Mouse (Mus musculus): ENCODE data around the gene Apoa1. TPM values are rescaled to one million over a fixed set of nuclear protein-coding genes. Genes with fewer than 3 reads are reported as not detected.
A peak's percentile ranks its signal among the peaks of the same experiment; 100 is the strongest.

Gene Apoa1
- polyA plus RNA-seq, 1 experiment from 2014 or later, result 2.6 TPM

DNA sequence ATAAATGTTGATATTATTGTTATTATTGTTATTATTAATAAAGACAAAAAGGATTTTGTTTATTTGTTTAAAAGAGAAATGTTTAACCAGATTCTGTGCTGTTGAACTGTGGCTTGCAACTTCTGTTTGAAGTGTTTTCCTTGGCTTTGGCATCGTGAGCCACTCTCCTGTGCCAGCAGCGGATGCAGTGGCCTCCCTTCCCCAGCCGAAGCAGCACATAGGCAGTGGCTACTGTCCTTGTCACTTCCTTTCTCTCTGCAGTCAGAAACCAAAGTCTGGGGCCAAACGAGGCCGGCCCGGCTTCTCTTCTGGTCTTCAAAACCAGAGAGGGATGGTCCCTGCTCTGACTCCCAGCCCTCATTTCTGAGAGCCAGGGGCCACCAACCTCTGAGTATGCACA is 5.3 kb upstream of the Apoa1 start:
- no peak for ATAC-seq (ENCODE audit: low FRiP score, low TSS enrichment)

DNA sequence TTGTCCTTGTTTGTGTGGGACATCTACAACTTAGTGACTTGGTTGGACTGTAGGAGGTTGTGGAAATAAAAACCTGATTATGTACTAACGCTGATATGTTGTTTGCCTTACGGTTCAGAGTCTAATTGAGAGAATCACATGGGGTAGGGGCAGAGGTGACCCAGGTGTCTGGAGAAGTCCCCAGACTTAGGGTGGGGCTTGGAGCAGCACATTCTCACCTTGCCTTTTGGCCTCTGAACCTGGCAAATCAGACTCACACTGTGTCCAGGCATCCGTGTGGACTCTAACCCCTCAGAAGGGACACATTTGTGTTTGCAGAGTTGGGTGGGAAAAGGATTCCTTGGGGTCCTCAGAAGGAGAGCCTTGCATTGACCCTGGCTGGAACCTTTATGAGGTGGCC is 4.3 kb upstream of the Apoa1 start:
- Histone ChIP-seq H3K4me3 (ENCODE audit: low read length) (no peak overlapping the region), H3K36me3 (ENCODE audit: control insufficient read depth, insufficient read depth, low read length) (peaks cover 33% of the 10 kb centered on the region; the same call in 1 of the 2 replicates), H3K4me2 (replicated peaks; ENCODE audit: low read depth, low read length) (no peak overlapping the region), H3K4me1 (ENCODE audit: control insufficient read depth, insufficient read depth, low read length) (0 out of 2 replicates have a peak, but pooled peaks cover 3% of the 10 kb centered on the region), H3K27me3 (ENCODE audit: control insufficient read depth, insufficient read depth, low read length) (no peaks in the 10 kb centered on the region), H3K27ac (ENCODE audit: low read depth, low read length) (no peak overlapping the region), H3K9ac (ENCODE audit: low read depth, low read length) (no peak overlapping the region), H3K9me3 (ENCODE audit: control insufficient read depth, low read length) (no peaks in the 10 kb centered on the region)
- WGBS, result 65% methylated on average over 3 of the region's 3 CpGs
- ATAC-seq (ENCODE audit: low FRiP score, low TSS enrichment), result no peak

More for the DNA sequence above, 5.3 kb upstream of the Apoa1 start:
- Histone ChIP-seq H3K27me3 (ENCODE audit: control insufficient read depth, insufficient read depth, low read length) (no peaks in the 10 kb centered on the region), H3K36me3 (ENCODE audit: control insufficient read depth, insufficient read depth, low read length) (peaks cover 34% of the 10 kb centered on the region; the same call in 1 of the 2 replicates), H3K4me2 (replicated peaks; ENCODE audit: low read depth, low read length) (no peak overlapping the region), H3K9me3 (ENCODE audit: control insufficient read depth, low read length) (no peaks in the 10 kb centered on the region), H3K4me3 (ENCODE audit: low read length) (no peak overlapping the region), H3K27ac (ENCODE audit: low read depth, low read length) (no peak overlapping the region), H3K9ac (ENCODE audit: low read depth, low read length) (no peak overlapping the region), H3K4me1 (ENCODE audit: control insufficient read depth, insufficient read depth, low read length) (0 out of 2 replicates have a peak, but pooled peaks cover 3% of the 10 kb centered on the region)
- WGBS, result 90% methylated on average over 6 of the region's 6 CpGs

DNA sequence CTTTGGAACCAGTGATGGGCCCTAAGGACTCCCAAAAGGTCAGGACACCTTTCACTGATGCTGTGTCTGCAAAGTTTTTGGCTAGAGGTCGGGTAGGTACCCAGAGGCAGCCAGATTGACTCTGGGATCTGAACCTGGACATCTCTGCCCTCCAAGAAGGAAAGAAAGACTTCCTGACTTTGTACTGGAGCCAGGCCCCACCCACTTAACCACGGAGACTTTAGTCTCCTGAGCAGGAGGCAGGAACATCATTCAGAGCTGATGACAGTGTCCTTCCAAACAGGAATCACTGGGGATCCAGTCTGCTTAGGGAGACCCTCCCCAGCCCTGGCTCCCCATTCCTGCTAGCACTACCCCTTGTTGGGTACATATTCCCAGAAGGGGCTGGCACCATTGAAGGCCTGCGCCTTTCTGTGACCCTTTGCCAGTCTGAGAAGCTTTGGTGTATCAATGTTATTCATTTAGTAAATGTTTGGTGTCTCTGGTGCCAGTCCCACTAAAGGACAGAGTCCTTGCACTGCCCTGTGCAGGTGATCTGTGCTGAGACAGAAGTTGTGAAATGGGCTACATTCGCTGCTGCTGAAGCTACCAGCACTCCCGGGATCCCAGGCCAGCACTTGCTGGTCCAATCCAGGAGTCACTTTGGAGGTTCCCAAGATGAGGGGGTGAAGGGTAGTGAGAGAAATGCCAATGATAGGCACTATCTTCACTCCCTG is 3.3 kb upstream of the Apoa1 start:
- Histone ChIP-seq H3K27ac (ENCODE audit: low read depth, low read length) (no peak overlapping the region), H3K36me3 (ENCODE audit: control insufficient read depth, insufficient read depth, low read length) (peaks cover 25% of the 10 kb centered on the region; the same call in 1 of the 2 replicates), H3K4me1 (ENCODE audit: control insufficient read depth, insufficient read depth, low read length) (0 out of 2 replicates have a peak, but pooled peaks cover 1% of the 10 kb centered on the region), H3K9ac (ENCODE audit: low read depth, low read length) (no peak overlapping the region), H3K9me3 (ENCODE audit: control insufficient read depth, low read length) (no peaks in the 10 kb centered on the region), H3K27me3 (ENCODE audit: control insufficient read depth, insufficient read depth, low read length) (no peaks in the 10 kb centered on the region), H3K4me2 (replicated peaks; ENCODE audit: low read depth, low read length) (no peak overlapping the region), H3K4me3 (ENCODE audit: low read length) (no peak overlapping the region)
- whole genome bisulfite sequencing, result 65% methylated on average over 5 of the region's 5 CpGs
- no peak for ATAC-seq (ENCODE audit: low FRiP score, low TSS enrichment)

- peaks cover 7% of the 10 kb centered on the region; the same call in 1 of the 2 replicates for H3K36me3 ChIP-seq (ENCODE audit: control insufficient read depth, insufficient read depth, low read length)
- H3K4me3 ChIP-seq (ENCODE audit: low read length), result no peak overlapping the region
- H3K27me3 ChIP-seq (ENCODE audit: control insufficient read depth, insufficient read depth, low read length), result no peaks in the 10 kb centered on the region
- ATAC-seq (ENCODE audit: low FRiP score, low TSS enrichment), result no peak
- no peak overlapping the region for H3K4me2 ChIP-seq (replicated peaks; ENCODE audit: low read depth, low read length)
- H3K4me1 ChIP-seq (ENCODE audit: control insufficient read depth, insufficient read depth, low read length), result 0 out of 2 replicates have a peak, but pooled peaks cover 5% of the 10 kb centered on the region
- no peaks in the 10 kb centered on the region for H3K9me3 ChIP-seq (ENCODE audit: control insufficient read depth, low read length)
- H3K27ac ChIP-seq (ENCODE audit: low read depth, low read length), result no peak overlapping the region
- no peak overlapping the region for H3K9ac ChIP-seq (ENCODE audit: low read depth, low read length)
- WGBS, result 93% methylated on average over 3 of the region's 3 CpGs
Measured at GRCm38 (mm10) chr9:46227064-46227614, 1.2 kb upstream of the Apoa1 start.

DNA sequence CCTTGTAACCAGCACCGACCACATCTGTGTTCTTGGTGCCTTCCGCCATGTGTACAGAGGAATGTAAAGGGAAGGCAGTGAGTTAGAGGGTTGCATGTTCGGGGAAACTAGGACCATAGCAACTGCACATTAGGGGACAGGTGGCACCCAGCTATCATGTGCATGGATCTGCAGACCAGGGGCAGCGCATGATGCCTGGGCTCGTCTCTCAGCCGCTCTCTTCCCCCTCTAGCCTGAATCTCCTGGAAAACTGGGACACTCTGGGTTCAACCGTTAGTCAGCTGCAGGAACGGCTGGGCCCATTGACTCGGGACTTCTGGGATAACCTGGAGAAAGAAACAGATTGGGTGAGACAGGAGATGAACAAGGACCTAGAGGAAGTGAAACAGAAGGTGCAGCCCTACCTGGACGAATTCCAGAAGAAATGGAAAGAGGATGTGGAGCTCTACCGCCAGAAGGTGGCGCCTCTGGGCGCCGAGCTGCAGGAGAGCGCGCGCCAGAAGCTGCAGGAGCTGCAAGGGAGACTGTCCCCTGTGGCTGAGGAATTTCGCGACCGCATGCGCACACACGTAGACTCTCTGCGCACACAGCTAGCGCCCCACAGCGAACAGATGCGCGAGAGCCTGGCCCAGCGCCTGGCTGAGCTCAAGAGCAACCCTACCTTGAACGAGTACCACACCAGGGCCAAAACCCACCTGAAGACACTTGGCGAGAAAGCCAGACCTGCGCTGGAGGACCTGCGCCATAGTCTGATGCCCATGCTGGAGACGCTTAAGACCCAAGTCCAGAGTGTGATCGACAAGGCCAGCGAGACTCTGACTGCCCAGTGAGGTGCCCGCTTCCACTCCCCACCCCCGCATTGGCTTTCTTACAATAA is 1.4 kb downstream of the Apoa1 start:
- no peaks in the 10 kb centered on the region for H3K27me3 ChIP-seq (ENCODE audit: control insufficient read depth, insufficient read depth, low read length)
- no peaks in the 10 kb centered on the region for H3K36me3 ChIP-seq (ENCODE audit: control insufficient read depth, insufficient read depth, low read length)
- no peak overlapping the region for H3K27ac ChIP-seq (ENCODE audit: low read depth, low read length)
- H3K4me2 ChIP-seq (replicated peaks; ENCODE audit: low read depth, low read length), result peak overlapping the region; percentile 80
- 0 out of 2 replicates have a peak, but pooled peaks cover 5% of the 10 kb centered on the region for H3K4me1 ChIP-seq (ENCODE audit: control insufficient read depth, insufficient read depth, low read length)
- H3K4me3 ChIP-seq (ENCODE audit: low read length), result peak overlapping the region; percentile 48
- peak; percentile 94 for ATAC-seq (ENCODE audit: low FRiP score, low TSS enrichment)
- 15% methylated on average over 37 of the region's 37 CpGs for WGBS
- no peaks in the 10 kb centered on the region for H3K9me3 ChIP-seq (ENCODE audit: control insufficient read depth, low read length)
- peak overlapping the region; percentile 63 for H3K9ac ChIP-seq (ENCODE audit: low read depth, low read length)

- 0 out of 2 replicates have a peak, but pooled peaks cover 5% of the 10 kb centered on the region for H3K4me1 ChIP-seq (ENCODE audit: control insufficient read depth, insufficient read depth, low read length)
- H3K36me3 ChIP-seq (ENCODE audit: control insufficient read depth, insufficient read depth, low read length), result no peaks in the 10 kb centered on the region
- no peak overlapping the region for H3K27ac ChIP-seq (ENCODE audit: low read depth, low read length)
- ATAC-seq (ENCODE audit: low FRiP score, low TSS enrichment), result no peak; the same call in 1 of the 2 replicates
- H3K9ac ChIP-seq (ENCODE audit: low read depth, low read length), result peak overlapping the region; percentile 63
- H3K4me3 ChIP-seq (ENCODE audit: low read length), result peak overlapping the region; percentile 48
- no peaks in the 10 kb centered on the region for H3K27me3 ChIP-seq (ENCODE audit: control insufficient read depth, insufficient read depth, low read length)
- no peaks in the 10 kb centered on the region for H3K9me3 ChIP-seq (ENCODE audit: control insufficient read depth, low read length)
- peak overlapping the region; percentile 80 for H3K4me2 ChIP-seq (replicated peaks; ENCODE audit: low read depth, low read length)
- 9% methylated on average over 13 of the region's 13 CpGs for WGBS
Measured at GRCm38 (mm10) chr9:46230450-46230975, 2.1 kb downstream of the Apoa1 start.

DNA sequence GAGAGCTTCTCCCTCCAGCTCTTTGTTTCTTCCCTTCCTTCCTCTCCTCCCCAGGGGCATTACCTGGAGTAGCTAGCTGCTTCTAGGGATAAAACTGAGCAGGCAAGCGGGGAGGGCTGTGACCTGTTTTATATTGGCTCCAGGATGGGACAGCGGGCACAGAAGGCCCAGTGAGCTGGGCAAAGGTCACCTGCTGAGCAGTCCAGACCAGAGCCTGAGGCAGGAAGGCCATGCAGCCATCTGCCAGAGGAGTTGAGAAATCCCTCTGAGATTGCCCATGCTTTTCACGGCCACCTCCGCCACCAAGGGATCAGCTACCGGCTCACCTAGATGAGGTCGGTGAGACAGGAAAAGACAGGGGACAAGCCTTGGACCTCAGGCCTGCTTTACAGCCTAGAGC is 6.8 kb downstream of the Apoa1 start:
- no peak overlapping the region for H3K4me3 ChIP-seq (ENCODE audit: low read length)
- H3K9me3 ChIP-seq (ENCODE audit: control insufficient read depth, low read length), result no peaks in the 10 kb centered on the region
- 0 out of 2 replicates have a peak, but pooled peaks cover 3% of the 10 kb centered on the region for H3K4me1 ChIP-seq (ENCODE audit: control insufficient read depth, insufficient read depth, low read length)
- no peaks in the 10 kb centered on the region for H3K27me3 ChIP-seq (ENCODE audit: control insufficient read depth, insufficient read depth, low read length)
- H3K4me2 ChIP-seq (replicated peaks; ENCODE audit: low read depth, low read length), result no peak overlapping the region
- H3K36me3 ChIP-seq (ENCODE audit: control insufficient read depth, insufficient read depth, low read length), result no peaks in the 10 kb centered on the region
- no peak overlapping the region for H3K27ac ChIP-seq (ENCODE audit: low read depth, low read length)
- WGBS, result 84% methylated on average over 6 of the region's 6 CpGs
- ATAC-seq (ENCODE audit: low FRiP score, low TSS enrichment), result no peak
- no peak overlapping the region for H3K9ac ChIP-seq (ENCODE audit: low read depth, low read length)

DNA sequence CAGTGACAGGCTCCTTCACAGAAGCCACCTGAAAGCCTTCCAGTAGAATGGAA is 7.0 kb downstream of the Apoa1 start, which contains the start of gene Apoc3:
Gene Apoc3 (minus strand): TSS at position 41 of the 53 bp plus-strand sequence.
- no peaks in the 10 kb centered on the region for H3K27me3 ChIP-seq (ENCODE audit: control insufficient read depth, insufficient read depth, low read length)
- 0 out of 2 replicates have a peak, but pooled peaks cover under 1% of the 10 kb centered on the region for H3K4me1 ChIP-seq (ENCODE audit: control insufficient read depth, insufficient read depth, low read length)
- no peak within 1 kb of the TSS for H3K27ac ChIP-seq (ENCODE audit: low read depth, low read length)
- H3K9me3 ChIP-seq (ENCODE audit: control insufficient read depth, low read length), result no peaks in the 10 kb centered on the region
- H3K36me3 ChIP-seq (ENCODE audit: control insufficient read depth, insufficient read depth, low read length), result no peaks in the 10 kb centered on the region
- H3K4me2 ChIP-seq (replicated peaks; ENCODE audit: low read depth, low read length), result no peak within 1 kb of the TSS
- no peak within 1 kb of the TSS for H3K9ac ChIP-seq (ENCODE audit: low read depth, low read length)
- no peak within 1 kb of the TSS for H3K4me3 ChIP-seq (ENCODE audit: low read length)
- ATAC-seq (ENCODE audit: low FRiP score, low TSS enrichment), result no peak

GRCm38 (mm10) chr9:46235649-46236048 is 7.3 kb downstream of the Apoa1 start:
- H3K9ac ChIP-seq (ENCODE audit: low read depth, low read length), result no peak overlapping the region
- no peaks in the 10 kb centered on the region for H3K4me1 ChIP-seq (ENCODE audit: control insufficient read depth, insufficient read depth, low read length)
- no peaks in the 10 kb centered on the region for H3K36me3 ChIP-seq (ENCODE audit: control insufficient read depth, insufficient read depth, low read length)
- H3K4me3 ChIP-seq (ENCODE audit: low read length), result no peak overlapping the region
- no peak overlapping the region for H3K4me2 ChIP-seq (replicated peaks; ENCODE audit: low read depth, low read length)
- H3K27ac ChIP-seq (ENCODE audit: low read depth, low read length), result no peak overlapping the region
- H3K27me3 ChIP-seq (ENCODE audit: control insufficient read depth, insufficient read depth, low read length), result no peaks in the 10 kb centered on the region
- ATAC-seq (ENCODE audit: low FRiP score, low TSS enrichment), result no peak
- 53% methylated on average over 4 of the region's 4 CpGs for WGBS
- no peaks in the 10 kb centered on the region for H3K9me3 ChIP-seq (ENCODE audit: control insufficient read depth, low read length)

Measured in kidney, embryonic 14.5 days (tissue).